Mouse (Mus musculus) lung, postnatal 0 days (tissue): Measurements from ENCODE around the gene Arpc2. TPM values are rescaled to one million over a fixed set of nuclear protein-coding genes. Genes with fewer than 3 reads are reported as not detected.

Experiments used
- ATAC-seq: fragments of 200-750 bp; cut with Nextera tagmentation; 2 replicates; pipeline ENCODE4 v1.8.0; 2017; ENCODE audit warnings: moderate library complexity
- DNase-seq: peaks from one replicate; pipeline ENCODE4 v3.0.0-alpha.2; 2016; ENCODE audit warnings: low spot score
- H3K27ac ChIP-seq: fragments of 300-500 bp; sonication (generic); 2 replicates; pipeline ENCODE4 v1.5.1; 2014; ENCODE audit warnings: antibody characterized with exemption, mild to moderate bottlenecking, low read length, mixed read lengths
- H3K27me3 ChIP-seq: fragments of 300-500 bp; sonication (generic); replicated peaks from 2 replicates; pipeline ENCODE4 v1.6.1; 2014; ENCODE audit warnings: low read length, mixed read lengths; ENCODE audit not compliant: insufficient read depth
- H3K36me3 ChIP-seq: fragments of 300-500 bp; sonication (generic); 2 replicates; pipeline ENCODE4 v1.6.1; 2014; ENCODE audit warnings: low read length, mixed read lengths; ENCODE audit not compliant: insufficient read depth
- H3K4me1 ChIP-seq: fragments of 300-500 bp; sonication (generic); 2 replicates; pipeline ENCODE4 v1.6.1; 2014; ENCODE audit warnings: antibody characterized with exemption, low read depth, low read length, mixed read lengths; ENCODE audit not compliant: insufficient read depth
- H3K4me2 ChIP-seq: fragments of 300-500 bp; sonication (generic); replicated peaks from 2 replicates; pipeline ENCODE4 v1.6.1; 2014; ENCODE audit warnings: low read depth, mild to moderate bottlenecking, low read length, moderate library complexity, mixed read lengths
- H3K4me3 ChIP-seq: fragments of 300-500 bp; sonication (generic); 2 replicates; pipeline ENCODE4 v1.5.1; 2014; ENCODE audit warnings: low read depth, low read length
- H3K9ac ChIP-seq: fragments of 300-500 bp; sonication (generic); replicated peaks from 2 replicates; pipeline ENCODE4 v1.6.1; 2014; ENCODE audit warnings: low read depth, mild to moderate bottlenecking
- H3K9me3 ChIP-seq: fragments of 300-500 bp; sonication (generic); 2 replicates; pipeline ENCODE4 v1.6.1; 2016; ENCODE audit warnings: low read length, mixed read lengths
- CTCF ChIP-seq: IDR thresholded peaks from 2 replicates; pipeline ENCODE4 v1.5.1; 2016; ENCODE audit warnings: antibody characterized with exemption, mild to moderate bottlenecking
- EP300 ChIP-seq: IDR thresholded peaks from 2 replicates; pipeline ENCODE4 v1.6.1; 2016; ENCODE audit warnings: antibody characterized with exemption, mild to moderate bottlenecking, control low read depth
- WGBS: fragments of 180-500 bp; shearing (Covaris S2); extraction: QIAGEN DNeasy Blood & Tissue Kit; methylation state at CpG from one replicate; pipeline ENCODE4 v1.1.7; 2014; 5-methylcytosine and 5-hydroxymethylcytosine counted together
- polyA plus RNA-seq: library from polyadenylated mRNA; unstranded; fragments of >200 nt; fragmentation: Nextera tagmentation; extraction: Ambion mirVana; gene quantifications from 2 replicates; pipeline ENCODE4 v1.2.1, GENCODE M21; 2015

Arpc2 gene
- polyA plus RNA-seq = 465 and 473 TPM in 2 replicates

- WGBS = 6% methylated on average over 42 of the region's 55 CpGs
- Histone ChIP-seq H3K4me2 (peak within 1 kb of the TSS; percentile 80), H3K9ac (peak within 1 kb of the TSS; percentile 97), H3K36me3 (no peaks in the 10 kb centered on the region), H3K9me3 (no peaks in the 10 kb centered on the region), H3K27me3 (no peaks in the 10 kb centered on the region), H3K4me1 (peaks cover 14% of the 10 kb centered on the region; the same call in 1 of the 2 replicates), H3K4me3 (peak within 1 kb of the TSS; percentile 95), H3K27ac (peak within 1 kb of the TSS; percentile 96)
- peak; percentile 95 for ATAC-seq
- TF ChIP-seq CTCF (no peak), EP300 (no peak)
- DNase-seq = peak; percentile 98
Measured at GRCm38 (mm10) chr1:74235938-74236589, at the start of gene Arpc2. Gene Arpc2, plus strand, starts transcription at chr1:74236084.

- Histone ChIP-seq H3K9me3 (no peaks in the 10 kb centered on the region), H3K4me2 (no peak overlapping the region), H3K27ac (no peak overlapping the region), H3K36me3 (no peaks in the 10 kb centered on the region), H3K27me3 (no peaks in the 10 kb centered on the region), H3K4me3 (no peak overlapping the region), H3K4me1 (no peaks in the 10 kb centered on the region), H3K9ac (no peak overlapping the region)
- no peak for TF ChIP-seq EP300
- no peak for TF ChIP-seq CTCF
- ATAC-seq = no peak
- no peak for DNase-seq
- 87% methylated on average over 7 of the region's 7 CpGs for WGBS
Measured at GRCm38 (mm10) chr1:74190471-74190870, 45.4 kb upstream of the Arpc2 start.

GRCm38 (mm10) chr1:74192711-74193110, 43.2 kb upstream of the Arpc2 start:
- TF ChIP-seq EP300 = no peak
- TF ChIP-seq CTCF = no peak
- H3K27ac ChIP-seq = no peak overlapping the region
- DNase-seq (no peak), ATAC-seq (no peak)
- H3K4me2 ChIP-seq = no peak overlapping the region
- WGBS = 54% methylated on average over 2 of the region's 2 CpGs
- H3K4me3 ChIP-seq = no peak overlapping the region
- no peaks in the 10 kb centered on the region for H3K27me3 ChIP-seq
- H3K9me3 ChIP-seq = no peaks in the 10 kb centered on the region
- H3K36me3 ChIP-seq = no peaks in the 10 kb centered on the region
- no peak overlapping the region for H3K9ac ChIP-seq
- H3K4me1 ChIP-seq = no peaks in the 10 kb centered on the region

- Histone ChIP-seq H3K4me3 (no peak within 1 kb of the TSS), H3K4me1 (no peaks in the 10 kb centered on the region), H3K9me3 (no peaks in the 10 kb centered on the region), H3K36me3 (no peaks in the 10 kb centered on the region), H3K9ac (no peak within 1 kb of the TSS), H3K27ac (no peak within 1 kb of the TSS), H3K4me2 (no peak within 1 kb of the TSS), H3K27me3 (no peaks in the 10 kb centered on the region)
- no peak for ATAC-seq
- no peak for DNase-seq
- WGBS = 61% methylated on average over 8 of the region's 8 CpGs
- TF ChIP-seq CTCF = no peak
- no peak for TF ChIP-seq EP300
Measured at GRCm38 (mm10) chr1:74194445-74194844, 41.4 kb upstream of the Arpc2 start, which contains the start of gene Cxcr1. Gene Cxcr1, minus strand, starts transcription at chr1:74194631.

- H3K9ac ChIP-seq = no peak overlapping the region
- H3K4me1 ChIP-seq = no peaks in the 10 kb centered on the region
- H3K4me2 ChIP-seq = no peak overlapping the region
- H3K9me3 ChIP-seq = no peaks in the 10 kb centered on the region
- no peak for TF ChIP-seq EP300
- peak; percentile 82 for TF ChIP-seq CTCF
- no peak overlapping the region for H3K27ac ChIP-seq
- WGBS = 44% methylated on average over 7 of the region's 7 CpGs
- no peaks in the 10 kb centered on the region for H3K27me3 ChIP-seq
- DNase-seq (peak; percentile 42), ATAC-seq (peak; percentile 37; the same call in 1 of the 2 replicates)
- H3K4me3 ChIP-seq = no peak overlapping the region
- H3K36me3 ChIP-seq = no peaks in the 10 kb centered on the region
Measured at GRCm38 (mm10) chr1:74195961-74196360, 39.9 kb upstream of the Arpc2 start.

- no peak for DNase-seq
- Histone ChIP-seq H3K36me3 (no peaks in the 10 kb centered on the region), H3K4me1 (no peaks in the 10 kb centered on the region), H3K27ac (no peak overlapping the region), H3K4me3 (no peak overlapping the region), H3K27me3 (no peaks in the 10 kb centered on the region), H3K9me3 (no peaks in the 10 kb centered on the region), H3K9ac (no peak overlapping the region), H3K4me2 (no peak overlapping the region)
- 73% methylated on average over 17 of the region's 17 CpGs for WGBS
- TF ChIP-seq CTCF = no peak
- TF ChIP-seq EP300 = no peak
- no peak for ATAC-seq
Measured at GRCm38 (mm10) chr1:74196621-74197419, 39.1 kb upstream of the Arpc2 start.
